Mouse (Mus musculus): Measurements from ENCODE around the gene Dnajc25. TPM values are rescaled to one million over a fixed set of nuclear protein-coding genes. Genes with fewer than 3 reads are reported as not detected.

Dnajc25 gene
- total RNA-seq, 1 experiment from 2014 or later: 16.1 TPM

GRCm38 (mm10) chr4:59006211-59006610, 11.3 kb downstream of the Dnajc25 start:
- DNase-seq: no peak

GRCm38 (mm10) chr4:59007016-59007415, 12.2 kb downstream of the Dnajc25 start:
- DNase-seq: no peak

DNA sequence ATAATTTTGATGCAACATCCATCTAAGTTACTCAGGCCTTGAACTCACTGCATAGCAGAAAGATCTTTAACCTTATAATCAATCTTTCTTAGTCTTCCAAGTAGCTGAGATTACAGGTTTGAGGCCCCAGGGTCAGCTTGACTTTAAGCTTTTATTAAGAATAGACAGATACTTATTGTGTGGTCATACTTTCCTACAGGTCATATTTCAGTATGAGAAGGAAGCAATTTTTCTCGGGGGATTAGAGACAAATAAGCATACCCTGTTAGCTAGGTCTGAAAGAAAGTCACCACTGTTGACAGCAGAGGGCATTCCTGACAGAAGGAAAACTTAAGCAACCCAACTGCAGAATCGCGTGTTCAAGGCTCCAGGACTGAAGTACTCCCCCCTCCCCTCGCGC, 13.1 kb downstream of the Dnajc25 start:
- no peak for DNase-seq

DNA sequence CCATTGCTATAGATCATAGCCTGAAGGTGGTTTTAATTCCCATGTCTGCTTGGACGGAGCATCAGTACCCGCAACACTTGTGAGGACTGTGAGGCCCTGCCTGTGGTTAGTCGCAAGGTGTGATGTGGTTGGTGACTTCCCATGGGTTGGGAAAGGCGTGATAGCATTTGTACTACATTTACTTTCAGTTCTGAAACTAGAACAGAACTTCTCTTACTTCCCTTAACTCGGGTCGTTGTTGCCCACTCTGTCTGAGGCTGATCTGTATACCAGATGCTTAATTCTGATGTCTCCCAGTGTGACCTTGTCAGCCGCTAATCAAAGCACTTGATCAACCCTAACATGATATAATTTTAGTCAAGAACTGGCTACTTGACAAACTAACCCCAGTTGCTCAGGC, 14.3 kb downstream of the Dnajc25 start:
- DNase-seq: no peak

- DNase-seq: no peak
These were observed 14.8 kb downstream of the Dnajc25 start for GRCm38 (mm10) chr4:59009696-59010095.

DNA sequence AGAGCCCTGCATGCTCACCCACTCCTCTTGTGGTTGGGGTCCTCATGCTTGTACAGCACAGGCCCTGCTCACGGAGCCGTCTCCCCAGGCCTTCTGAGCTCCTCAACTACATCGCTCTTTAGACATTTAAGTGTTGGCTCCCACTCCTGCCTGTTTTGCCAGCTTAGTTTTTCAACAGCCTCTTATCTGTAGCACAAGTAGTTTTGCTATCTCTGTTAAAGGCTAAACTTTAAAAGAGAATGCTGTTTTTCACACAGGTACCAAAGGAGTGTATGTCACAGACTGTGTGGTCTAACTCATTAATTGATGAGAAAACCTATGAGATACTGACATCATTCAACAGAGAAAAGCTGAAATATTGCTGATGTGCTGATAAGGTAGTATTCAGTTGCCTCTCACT, 16.6 kb downstream of the Dnajc25 start:
- DNase-seq: no peak

GRCm38 (mm10) chr4:59015181-59015580, 20.3 kb downstream of the Dnajc25 start:
- DNase-seq: no peak

DNA sequence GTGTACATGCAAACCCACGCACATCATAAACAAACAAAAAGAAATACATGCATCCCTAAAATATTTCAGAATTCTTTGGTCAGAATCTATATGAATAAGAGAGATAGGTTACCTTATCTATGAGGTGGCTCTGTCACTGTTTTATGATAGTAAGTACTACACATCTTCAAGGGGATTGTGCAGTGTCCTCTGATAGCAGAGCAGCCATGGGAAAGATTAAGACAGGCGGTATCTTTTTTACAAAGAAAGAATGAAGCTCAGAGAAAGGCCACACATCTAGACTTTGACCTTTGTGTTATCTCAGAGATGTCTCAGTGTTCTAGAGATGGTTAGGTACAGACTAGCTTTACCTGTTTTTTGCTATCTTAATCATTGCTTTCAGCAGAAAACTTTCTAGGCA, 22.1 kb downstream of the Dnajc25 start:
- no peak for DNase-seq

GRCm38 (mm10) chr4:59034325-59034917, 39.6 kb downstream of the Dnajc25 start:
- no peak for DNase-seq

GRCm38 (mm10) chr4:59034918-59035785, 40.3 kb downstream of the Dnajc25 start, which contains the start of gene Gng10:
Gene Gng10 (plus strand): TSS chr4:59035088.
- DNase-seq: peak; percentile 77

- DNase-seq: no peak
These were observed 41.0 kb downstream of the Dnajc25 start for GRCm38 (mm10) chr4:59035786-59036350.

DNA sequence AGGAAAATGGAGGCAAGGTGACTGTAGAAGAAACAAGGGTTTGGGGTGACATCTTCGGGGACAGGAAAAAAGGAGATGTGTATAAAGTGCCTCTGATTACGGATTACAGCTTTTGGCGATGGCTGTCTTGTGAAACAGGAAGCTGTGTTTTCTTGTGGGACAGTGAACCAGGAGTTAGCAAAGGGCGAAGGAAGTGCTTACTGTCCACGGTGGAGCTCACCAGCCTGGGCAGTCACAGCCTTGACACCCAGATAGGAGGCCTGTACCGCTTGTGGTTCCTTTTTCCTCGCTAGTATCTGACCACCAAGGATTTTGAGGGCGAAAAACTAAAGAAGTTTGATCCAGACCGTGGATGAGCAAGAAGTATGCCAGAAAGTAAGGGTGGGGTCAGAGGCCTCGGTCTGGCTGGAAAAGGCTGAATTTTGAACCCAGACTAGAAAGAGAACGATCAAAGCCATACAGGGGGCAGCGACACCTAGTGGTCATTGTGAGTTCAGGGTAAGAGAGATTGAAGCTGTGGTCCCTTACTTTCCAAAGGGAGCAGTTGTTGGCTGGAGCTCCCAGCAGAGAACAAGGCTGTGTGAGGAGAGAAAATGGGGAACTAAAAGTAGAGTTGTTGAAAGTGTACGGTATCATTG, 41.7 kb downstream of the Dnajc25 start:
- peak; percentile 71 for DNase-seq

GRCm38 (mm10) chr4:59037525-59037924, 42.7 kb downstream of the Dnajc25 start:
- no peak for DNase-seq

DNA sequence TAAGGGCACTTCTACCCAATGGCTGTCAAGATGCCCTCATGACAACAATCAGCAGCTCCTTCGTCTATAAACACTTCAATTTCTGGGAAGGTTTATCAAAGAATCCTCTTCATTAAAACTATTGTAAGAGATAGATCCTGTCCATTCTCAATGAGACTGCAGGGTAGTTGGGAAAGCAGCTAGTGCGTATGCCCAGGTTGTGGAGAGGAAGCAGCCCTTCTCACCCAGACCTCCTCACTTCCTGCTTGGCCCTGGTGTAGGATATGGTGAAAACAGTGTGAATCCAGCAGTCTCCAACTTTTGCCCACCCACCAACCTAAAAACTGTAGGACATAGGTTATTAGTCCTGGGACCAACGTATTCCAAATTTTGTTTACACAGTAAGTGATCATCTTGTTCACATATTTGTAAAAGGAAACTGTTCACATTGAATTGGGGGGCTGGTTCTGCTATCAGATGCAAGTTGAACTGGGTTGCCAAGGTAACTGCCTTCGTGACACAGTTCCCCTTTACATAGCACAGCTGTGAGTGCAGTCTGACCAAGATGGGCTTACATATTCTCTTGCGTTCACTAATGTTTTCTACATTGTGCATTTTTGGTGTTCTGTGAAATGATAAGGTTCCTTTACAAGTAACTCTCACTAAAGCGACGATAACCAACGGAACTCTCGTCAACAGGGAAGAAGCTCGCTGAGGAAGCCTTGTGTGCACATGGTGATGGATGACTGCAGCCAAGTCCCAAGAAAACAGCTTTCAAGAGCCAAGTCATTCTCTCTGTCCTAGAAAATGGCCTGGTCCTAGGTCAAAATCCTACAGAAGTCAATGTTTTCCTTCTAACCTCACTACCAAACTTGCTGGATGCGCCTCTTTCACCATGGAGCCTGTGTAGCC, 45.8 kb downstream of the Dnajc25 start:
- no peak for DNase-seq

GRCm38 (mm10) chr4:59043074-59043473, 48.2 kb downstream of the Dnajc25 start:
- DNase-seq: no peak

DNA sequence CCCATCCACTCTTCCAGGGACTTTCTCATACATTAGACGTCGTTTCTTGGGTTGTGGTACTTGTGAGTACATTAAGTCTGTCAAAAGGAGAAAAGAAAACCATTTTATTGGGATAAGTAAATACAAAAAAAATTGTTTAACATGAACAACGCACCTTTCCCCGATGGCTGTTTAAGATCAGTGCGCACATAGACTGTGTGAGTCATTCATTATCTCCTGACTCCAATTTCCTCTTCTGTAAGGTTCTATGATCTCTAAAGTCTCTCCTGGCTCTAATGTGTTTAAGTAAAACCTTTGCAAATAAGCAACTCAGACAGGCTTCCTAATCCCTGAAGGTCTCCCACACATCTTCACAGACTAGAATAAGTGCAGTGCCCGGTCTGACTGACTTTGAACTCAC, 49.0 kb downstream of the Dnajc25 start:
- DNase-seq: no peak

DNA sequence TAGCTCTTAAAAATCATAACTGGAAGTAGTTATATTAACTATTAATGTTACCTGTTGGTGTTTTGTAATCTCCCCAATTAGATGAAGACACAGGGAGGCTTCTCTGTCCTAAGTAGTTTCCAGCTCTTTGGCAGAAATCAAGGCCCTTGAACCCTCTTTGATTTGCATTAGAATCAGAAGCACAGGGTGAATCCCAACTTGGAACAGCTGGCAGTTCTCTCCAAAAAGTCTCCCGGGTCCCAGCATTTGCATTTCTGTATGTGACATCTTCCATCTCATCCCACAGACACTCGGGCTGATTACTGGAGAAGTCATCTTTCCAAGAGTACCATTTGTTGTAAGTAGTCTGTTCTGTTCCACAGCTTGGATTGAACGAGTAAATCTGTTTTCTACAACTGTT, 52.4 kb downstream of the Dnajc25 start:
- no peak for DNase-seq

DNA sequence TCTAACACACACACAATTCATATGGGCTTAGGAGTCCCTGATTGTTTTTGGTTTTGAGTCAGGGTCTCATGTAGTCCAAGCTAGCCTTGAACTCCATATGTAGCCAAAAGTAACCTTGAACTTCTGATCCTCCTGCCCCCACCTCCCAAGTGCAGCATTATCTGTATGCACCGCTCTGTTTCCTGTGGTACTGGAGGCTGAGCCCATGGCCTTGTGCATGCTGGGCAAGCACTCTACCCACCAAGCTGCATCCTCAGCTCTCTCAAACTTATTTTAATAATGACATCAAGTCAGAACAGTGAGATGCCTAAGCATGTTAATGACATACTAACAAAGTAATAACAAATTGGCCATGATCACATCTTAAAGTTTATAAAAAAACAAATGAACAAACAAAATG, 56.2 kb downstream of the Dnajc25 start:
- DNase-seq: no peak

DNA sequence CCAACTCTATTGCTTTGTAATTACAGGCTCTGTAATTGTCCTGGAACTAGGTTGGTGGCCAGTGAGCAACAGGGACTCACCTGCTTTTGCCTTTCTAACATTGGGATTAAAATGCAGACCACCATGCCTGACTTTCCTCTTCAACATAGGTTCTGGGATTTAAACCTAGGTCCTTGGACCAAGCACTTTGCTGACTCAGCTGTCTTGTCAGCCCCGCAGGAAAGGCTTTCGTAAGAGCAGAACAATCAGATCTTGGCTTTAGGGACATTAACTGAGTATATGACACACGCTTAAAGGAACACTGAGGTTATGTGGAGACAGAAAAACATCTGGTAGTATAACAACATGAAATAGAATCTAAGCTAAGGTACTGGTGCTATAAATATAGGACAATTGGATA, 63.1 kb downstream of the Dnajc25 start:
- no peak for DNase-seq

DNA sequence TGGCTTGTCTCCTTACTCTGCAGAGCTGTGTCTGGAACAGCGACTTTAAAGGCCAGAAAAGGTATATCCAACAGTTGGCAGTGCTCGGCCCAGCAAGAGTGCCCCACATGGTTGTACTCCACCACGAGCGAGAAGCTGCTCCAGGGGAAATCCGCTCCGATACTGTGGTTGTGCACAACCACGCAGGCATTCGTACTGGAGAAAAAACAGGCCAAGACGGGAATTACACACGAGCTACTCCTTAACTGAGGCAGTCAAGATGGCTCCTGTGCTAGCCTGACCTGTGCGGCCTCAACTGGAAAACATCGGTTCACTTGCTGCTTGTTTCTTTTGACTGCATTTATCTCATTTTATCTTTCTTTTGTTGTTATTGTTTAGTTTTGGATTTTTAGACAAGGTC, 67.7 kb downstream of the Dnajc25 start:
- DNase-seq: no peak

DNA sequence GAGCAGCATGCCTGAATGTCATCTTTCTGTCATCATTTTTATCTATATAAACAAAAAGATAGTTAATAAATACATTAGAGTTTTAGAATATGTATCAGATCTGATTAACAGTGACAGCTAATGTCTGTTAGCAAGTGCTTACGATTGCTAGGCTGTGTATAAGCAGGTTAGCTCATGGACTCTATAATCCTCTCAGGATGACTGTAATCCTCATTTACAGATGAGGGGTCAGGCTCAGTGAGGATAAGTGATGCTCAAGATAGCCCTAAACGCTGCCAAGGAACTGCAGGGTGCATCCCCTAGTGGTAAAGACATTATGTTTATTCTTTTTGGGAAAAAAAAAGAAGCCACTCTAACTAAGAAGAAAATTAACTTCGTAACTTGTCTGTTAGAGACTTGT, 74.4 kb downstream of the Dnajc25 start:
- DNase-seq: no peak

All from adrenal gland, postnatal 25 days (tissue).